Mouse (Mus musculus) kidney, embryonic 15.5 days (tissue): ENCODE measurements at regions not wholly inside any gene's neighbourhood (a gene's known extent, or its start where the extent isn't known, plus 50 kb on each side); places are given as distances from the start of the nearest gene placed in this dataset.

Source experiments
- ATAC-seq: fragments of 200-750 bp; cut with Nextera tagmentation; replicated peaks from 2 replicates; pipeline ENCODE4 v1.8.0; 2017; ENCODE audit warnings: moderate TSS enrichment; ENCODE audit not compliant: low FRiP score
- H3K27ac ChIP-seq: fragments of 300-500 bp; sonication (generic); 2 replicates; pipeline ENCODE4 v1.5.1; 2015; ENCODE audit warnings: mild to moderate bottlenecking, inconsistent platforms
- H3K27me3 ChIP-seq: fragments of 300-500 bp; sonication (generic); 2 replicates; pipeline ENCODE4 v1.6.1; 2015; ENCODE audit warnings: inconsistent platforms
- H3K36me3 ChIP-seq: fragments of 300-500 bp; sonication (generic); 2 replicates; pipeline ENCODE4 v1.6.1; 2015; ENCODE audit warnings: inconsistent platforms
- H3K4me1 ChIP-seq: fragments of 300-500 bp; sonication (generic); 2 replicates; pipeline ENCODE4 v1.6.1; 2015; ENCODE audit warnings: inconsistent platforms
- H3K4me2 ChIP-seq: fragments of 300-500 bp; sonication (generic); 2 replicates; pipeline ENCODE4 v1.6.1; 2015; ENCODE audit warnings: moderate library complexity, mild to moderate bottlenecking, inconsistent platforms
- H3K4me3 ChIP-seq: fragments of 300-500 bp; sonication (generic); replicated peaks from 2 replicates; pipeline ENCODE4 v1.5.1; 2015; ENCODE audit warnings: mild to moderate bottlenecking, inconsistent platforms
- H3K9ac ChIP-seq: fragments of 300-500 bp; sonication (generic); 2 replicates; pipeline ENCODE4 v1.6.1; 2015; ENCODE audit warnings: mild to moderate bottlenecking, inconsistent platforms
- H3K9me3 ChIP-seq: fragments of 300-500 bp; sonication (generic); replicated peaks from 2 replicates; pipeline ENCODE4 v1.6.1; 2016; ENCODE audit warnings: inconsistent platforms
- WGBS: fragments of 180-500 bp; shearing (Covaris S2); methylation state at CpG from one replicate; pipeline ENCODE4 v1.1.7; 2015; ENCODE audit warnings: mixed read lengths; 5-methylcytosine and 5-hydroxymethylcytosine counted together

DNA sequence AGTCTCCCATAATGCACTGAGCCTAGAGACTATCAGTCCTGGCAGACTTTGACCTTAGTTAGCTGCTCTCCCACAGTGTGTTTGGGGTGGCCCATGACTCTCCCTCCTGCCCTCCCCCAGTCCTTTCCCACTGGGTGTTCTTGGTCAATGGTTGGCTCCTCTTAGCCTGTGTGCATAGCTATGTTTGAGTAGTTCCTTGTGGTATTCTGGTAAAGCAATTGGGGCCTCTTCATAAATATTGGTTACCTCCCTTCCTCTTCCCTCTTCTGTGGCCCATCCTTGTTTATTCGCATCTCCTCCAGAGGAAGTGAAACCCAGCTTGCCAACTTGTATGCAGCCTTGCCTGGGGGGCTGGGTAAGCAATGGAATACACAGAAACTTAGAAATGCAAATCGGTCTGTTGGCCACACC lies 74.0 kb downstream of the Zfp706 start:
- no peak for ATAC-seq
- Histone ChIP-seq H3K36me3 (no peaks in the 10 kb centered on the region), H3K4me3 (no peak overlapping the region), H3K4me2 (no peak overlapping the region), H3K9ac (no peak overlapping the region), H3K9me3 (no peaks in the 10 kb centered on the region), H3K4me1 (peaks cover 16% of the 10 kb centered on the region), H3K27me3 (no peaks in the 10 kb centered on the region), H3K27ac (no peak overlapping the region)
- 76% methylated on average over 2 of the region's 2 CpGs for whole genome bisulfite sequencing

DNA sequence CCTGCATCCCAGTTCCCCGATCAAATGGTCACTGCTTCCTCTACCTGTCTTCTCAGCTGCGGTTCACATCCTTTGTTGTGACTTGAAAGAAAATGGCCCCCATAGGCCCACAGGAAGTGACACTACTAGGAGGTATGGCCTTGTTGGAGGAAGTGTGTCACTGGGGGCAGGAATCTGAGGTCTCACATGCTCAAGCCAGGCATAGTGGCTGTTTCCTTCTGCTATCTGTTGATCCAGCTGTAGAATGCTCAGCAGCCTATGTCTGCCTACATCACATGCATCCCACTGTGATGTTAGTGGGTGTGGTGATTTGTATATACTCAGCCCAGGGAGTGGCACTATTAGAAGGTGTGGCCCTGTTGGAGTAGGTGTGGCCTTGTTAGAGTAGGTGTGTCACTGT lies 76.1 kb downstream of the Zfp706 start:
- H3K27ac ChIP-seq: no peak overlapping the region
- no peak overlapping the region for H3K4me2 ChIP-seq
- no peaks in the 10 kb centered on the region for H3K36me3 ChIP-seq
- H3K4me1 ChIP-seq: no peaks in the 10 kb centered on the region
- no peak overlapping the region for H3K9ac ChIP-seq
- WGBS: 69% methylated on average over 2 of the region's 2 CpGs
- ATAC-seq: no peak
- H3K9me3 ChIP-seq: no peaks in the 10 kb centered on the region
- no peaks in the 10 kb centered on the region for H3K27me3 ChIP-seq
- H3K4me3 ChIP-seq: no peak overlapping the region

DNA sequence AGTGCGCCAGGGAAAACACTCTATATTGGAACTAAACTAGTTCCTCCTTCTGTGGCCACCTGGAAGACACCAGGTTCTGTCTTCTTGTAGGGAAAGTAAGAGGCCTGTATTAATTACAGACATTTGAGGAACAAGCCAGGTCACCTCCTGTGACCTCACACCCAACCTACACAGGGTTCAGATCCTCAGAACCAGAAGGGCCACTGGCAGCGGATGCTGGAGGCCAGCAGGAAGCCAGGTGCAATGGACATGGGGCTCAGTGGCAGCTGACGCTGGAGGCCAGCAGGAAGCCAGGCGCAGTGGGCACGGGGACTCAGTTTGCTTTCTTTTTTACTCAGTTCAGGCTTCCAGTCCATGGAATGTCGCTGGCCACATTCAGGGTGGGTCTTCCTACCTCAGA lies 77.1 kb downstream of the Zfp706 start:
- WGBS: 79% methylated on average over 6 of the region's 6 CpGs
- H3K36me3 ChIP-seq: no peaks in the 10 kb centered on the region
- ATAC-seq: no peak

DNA sequence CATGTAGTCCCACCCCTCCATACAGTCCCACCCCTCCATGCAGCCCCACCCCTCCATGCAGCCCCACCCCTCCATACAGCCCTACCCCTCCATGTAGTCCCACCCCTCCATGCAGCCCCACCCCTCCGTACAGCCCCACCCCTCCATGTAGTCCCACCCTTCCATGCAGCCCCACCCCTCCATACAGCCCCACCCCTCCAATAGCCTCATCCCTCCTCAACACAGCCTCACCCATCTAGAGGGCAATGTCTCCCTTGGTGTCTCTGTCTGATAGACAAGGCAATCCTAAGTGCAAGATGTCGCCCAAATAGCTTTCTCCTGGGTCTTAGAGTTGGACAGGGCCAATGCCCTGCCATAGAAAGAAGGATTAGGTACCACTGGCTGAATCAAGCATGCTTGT lies 77.8 kb downstream of the Zfp706 start:
- Histone ChIP-seq H3K36me3 (no peaks in the 10 kb centered on the region), H3K4me3 (no peak overlapping the region), H3K9ac (no peak overlapping the region), H3K4me2 (no peak overlapping the region), H3K27ac (no peak overlapping the region), H3K9me3 (no peaks in the 10 kb centered on the region), H3K4me1 (no peaks in the 10 kb centered on the region), H3K27me3 (no peaks in the 10 kb centered on the region)
- 90% methylated on average over 2 of the region's 2 CpGs for WGBS
- ATAC-seq: no peak

More for the DNA sequence above, 77.1 kb downstream of the Zfp706 start:
- H3K27me3 ChIP-seq: no peaks in the 10 kb centered on the region
- no peak overlapping the region for H3K9ac ChIP-seq
- H3K27ac ChIP-seq: no peak overlapping the region
- no peak overlapping the region for H3K4me3 ChIP-seq
- no peaks in the 10 kb centered on the region for H3K4me1 ChIP-seq
- no peaks in the 10 kb centered on the region for H3K9me3 ChIP-seq
- no peak overlapping the region for H3K4me2 ChIP-seq

DNA sequence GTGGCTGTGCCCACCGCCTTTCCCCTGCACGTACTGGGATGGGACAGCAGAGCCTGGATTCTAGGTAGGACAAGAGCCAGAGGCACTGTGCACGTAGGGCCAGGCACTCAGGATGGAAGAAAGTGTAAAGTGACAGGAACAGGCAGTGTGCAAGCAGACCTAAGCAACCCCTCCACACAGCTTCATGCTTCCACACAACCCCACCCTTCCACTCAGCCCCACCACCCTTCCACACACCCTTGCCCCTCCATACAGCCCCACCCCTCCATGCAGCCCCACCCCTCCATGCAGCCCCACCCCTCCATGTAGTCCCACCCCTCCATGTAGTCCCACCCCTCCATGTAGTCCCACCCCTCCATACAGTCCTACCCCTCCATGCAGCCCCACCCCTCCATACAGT lies 78.5 kb downstream of the Zfp706 start:
- H3K36me3 ChIP-seq: no peaks in the 10 kb centered on the region
- no peaks in the 10 kb centered on the region for H3K27me3 ChIP-seq
- no peaks in the 10 kb centered on the region for H3K9me3 ChIP-seq
- H3K4me2 ChIP-seq: no peak overlapping the region
- ATAC-seq: no peak
- no peak overlapping the region for H3K27ac ChIP-seq
- peaks cover 5% of the 10 kb centered on the region; the same call in 1 of the 2 replicates for H3K4me1 ChIP-seq
- no peak overlapping the region for H3K9ac ChIP-seq
- no peak overlapping the region for H3K4me3 ChIP-seq
- 86% methylated on average over 3 of the region's 3 CpGs for WGBS

DNA sequence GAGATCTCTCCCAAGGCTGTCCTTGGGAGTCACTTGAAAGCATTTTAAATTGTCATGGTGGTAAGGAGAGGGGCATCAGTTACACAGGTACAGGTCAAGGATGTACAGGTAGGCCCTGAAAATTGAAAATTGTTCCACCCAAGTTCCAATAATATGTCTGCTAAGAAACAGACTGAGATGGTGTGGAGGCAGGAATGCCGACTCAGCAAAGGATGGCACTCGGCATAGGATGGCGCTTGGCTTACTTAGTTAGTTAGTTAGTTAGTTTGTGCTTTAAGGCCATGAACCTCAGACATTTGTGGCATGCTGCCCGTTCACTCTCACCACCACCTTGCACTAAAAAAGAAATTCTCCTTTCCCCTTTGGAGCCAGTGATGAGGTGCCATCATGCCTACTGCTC lies 78.9 kb downstream of the Zfp706 start:
- Histone ChIP-seq H3K27ac (no peak overlapping the region), H3K4me1 (peaks cover 7% of the 10 kb centered on the region; the same call in 1 of the 2 replicates), H3K27me3 (no peaks in the 10 kb centered on the region), H3K9ac (no peak overlapping the region), H3K4me3 (no peak overlapping the region), H3K4me2 (no peak overlapping the region), H3K9me3 (no peaks in the 10 kb centered on the region), H3K36me3 (no peaks in the 10 kb centered on the region)
- 90% methylated on average over 4 of the region's 4 CpGs for WGBS
- ATAC-seq: no peak

DNA sequence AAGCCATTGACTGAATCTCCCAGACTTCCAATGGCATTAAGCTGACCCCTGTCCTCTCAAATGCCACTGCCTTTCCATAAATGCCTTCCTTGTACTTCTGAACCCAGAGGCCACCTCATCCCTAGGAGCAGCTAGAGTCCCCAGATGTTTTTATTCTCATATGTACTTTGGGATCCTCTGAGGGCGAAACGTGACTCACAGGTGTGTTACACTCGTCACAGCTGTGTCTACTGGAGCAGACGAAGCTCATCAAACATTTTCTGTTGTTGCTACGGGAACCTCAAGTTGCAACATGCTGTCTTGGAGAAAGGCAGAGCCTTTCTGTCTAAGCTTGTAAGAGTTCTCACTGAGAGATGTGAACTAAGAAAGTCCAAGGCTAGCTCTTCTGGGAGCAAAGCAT lies 80.1 kb downstream of the Zfp706 start:
- ATAC-seq: no peak
- H3K27ac ChIP-seq: no peak overlapping the region
- H3K4me1 ChIP-seq: peaks cover 7% of the 10 kb centered on the region; the same call in 1 of the 2 replicates
- H3K4me2 ChIP-seq: no peak overlapping the region
- no peaks in the 10 kb centered on the region for H3K27me3 ChIP-seq
- no peaks in the 10 kb centered on the region for H3K36me3 ChIP-seq
- WGBS: 68% methylated on average over 5 of the region's 5 CpGs
- no peak overlapping the region for H3K9ac ChIP-seq
- H3K4me3 ChIP-seq: no peak overlapping the region
- H3K9me3 ChIP-seq: no peaks in the 10 kb centered on the region

DNA sequence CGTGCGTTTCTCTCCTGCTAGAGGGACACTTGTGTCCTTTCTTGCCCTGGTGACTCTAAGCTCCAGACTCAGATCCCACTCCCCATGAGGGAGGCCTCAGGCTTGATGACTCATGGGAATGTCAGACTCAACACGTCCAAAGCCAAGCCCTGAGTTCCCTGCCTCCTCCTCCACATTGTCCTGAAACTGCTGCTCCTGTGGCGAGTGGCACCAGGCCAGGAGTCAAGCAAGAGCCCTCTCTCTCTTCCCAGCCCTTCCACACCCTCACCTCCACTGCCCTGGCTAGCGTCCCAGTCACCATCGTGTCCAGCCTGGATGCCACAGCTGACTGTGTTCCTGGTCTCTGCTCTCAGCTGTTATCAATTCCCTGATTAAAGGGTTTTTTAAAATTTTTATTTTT lies 83.4 kb downstream of the Zfp706 start:
- Histone ChIP-seq H3K36me3 (no peaks in the 10 kb centered on the region), H3K9ac (no peak overlapping the region), H3K27me3 (no peaks in the 10 kb centered on the region), H3K4me1 (peaks cover 7% of the 10 kb centered on the region; the same call in 1 of the 2 replicates), H3K4me3 (no peak overlapping the region), H3K27ac (no peak overlapping the region), H3K4me2 (no peak overlapping the region), H3K9me3 (no peaks in the 10 kb centered on the region)
- WGBS: 64% methylated on average over 6 of the region's 6 CpGs
- ATAC-seq: no peak

DNA sequence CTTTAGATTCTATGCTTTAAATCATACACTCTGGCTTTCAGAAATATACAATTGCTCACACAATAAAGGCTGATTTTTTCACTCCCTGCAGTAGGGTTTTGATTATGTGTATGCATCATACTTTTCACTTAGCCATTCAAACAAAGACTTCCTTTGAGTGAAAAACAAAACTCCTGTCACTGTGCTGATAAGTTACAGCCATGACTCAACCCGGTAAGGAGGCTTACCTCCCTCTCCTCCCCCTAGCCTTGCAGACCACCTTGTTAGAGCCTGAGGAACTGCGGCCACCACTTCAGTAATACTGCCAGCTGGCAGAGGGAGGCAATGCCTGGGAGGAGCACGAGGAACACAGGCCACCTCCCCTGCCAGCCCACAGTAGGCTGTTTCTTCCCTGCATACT lies 86.2 kb downstream of the Zfp706 start:
- no peaks in the 10 kb centered on the region for H3K9me3 ChIP-seq
- no peaks in the 10 kb centered on the region for H3K36me3 ChIP-seq
- H3K4me2 ChIP-seq: no peak overlapping the region
- H3K27me3 ChIP-seq: no peaks in the 10 kb centered on the region
- no peak for ATAC-seq
- no peak overlapping the region for H3K27ac ChIP-seq
- WGBS: 34% methylated on average over 3 of the region's 3 CpGs
- H3K9ac ChIP-seq: no peak overlapping the region
- H3K4me1 ChIP-seq: peaks cover 7% of the 10 kb centered on the region; the same call in 1 of the 2 replicates
- H3K4me3 ChIP-seq: no peak overlapping the region

DNA sequence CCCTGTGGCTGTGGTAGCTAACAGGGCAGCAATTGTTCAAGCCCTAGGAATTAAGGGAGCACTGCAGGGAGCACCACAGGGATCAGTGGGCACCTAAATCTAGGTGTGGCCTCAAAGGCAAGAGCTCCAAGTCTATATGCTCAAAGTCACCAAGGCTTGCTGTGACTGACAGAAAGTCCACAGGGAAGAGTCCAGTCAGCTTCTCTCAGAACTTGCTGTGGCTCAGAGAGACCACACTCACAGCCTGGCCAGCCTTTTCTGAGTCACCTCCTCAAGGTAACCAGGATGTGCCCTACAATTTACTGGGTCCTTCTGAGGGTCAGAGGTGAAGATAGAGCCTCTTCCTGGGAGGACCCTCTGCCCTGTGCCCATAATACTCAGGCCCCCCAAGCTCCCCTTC lies 86.7 kb downstream of the Zfp706 start:
- Histone ChIP-seq H3K9ac (no peak overlapping the region), H3K4me1 (peaks cover 7% of the 10 kb centered on the region; the same call in 1 of the 2 replicates)
- ATAC-seq: no peak

DNA sequence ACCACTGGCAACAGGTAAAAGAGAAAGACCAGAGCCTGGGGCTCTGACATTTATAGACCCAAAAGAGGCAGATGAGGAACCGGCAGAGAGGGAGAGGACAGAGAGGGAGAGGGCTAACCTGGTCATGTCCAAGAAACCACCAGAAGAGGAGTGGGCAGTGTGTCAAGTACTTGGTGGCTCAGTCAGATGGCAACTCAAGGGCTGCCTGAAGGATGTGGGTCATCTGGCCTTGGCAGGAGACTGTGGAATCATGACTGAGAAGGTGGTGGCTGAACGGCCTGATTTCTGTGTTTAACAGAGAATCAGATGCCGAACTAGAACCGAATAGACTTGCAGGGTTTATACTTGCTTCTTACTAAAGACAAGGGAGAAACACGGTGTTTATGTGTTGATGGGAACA lies 87.9 kb downstream of the Zfp706 start:
- no peak for ATAC-seq
- no peaks in the 10 kb centered on the region for H3K9me3 ChIP-seq
- H3K9ac ChIP-seq: no peak overlapping the region
- H3K36me3 ChIP-seq: no peaks in the 10 kb centered on the region
- no peak overlapping the region for H3K27ac ChIP-seq
- H3K27me3 ChIP-seq: no peaks in the 10 kb centered on the region
- H3K4me2 ChIP-seq: no peak overlapping the region
- H3K4me1 ChIP-seq: peaks cover 7% of the 10 kb centered on the region; the same call in 1 of the 2 replicates
- H3K4me3 ChIP-seq: no peak overlapping the region
- WGBS: 91% methylated on average over 5 of the region's 5 CpGs

More for the DNA sequence above, 86.7 kb downstream of the Zfp706 start:
- Histone ChIP-seq H3K4me3 (no peak overlapping the region), H3K27ac (no peak overlapping the region), H3K36me3 (no peaks in the 10 kb centered on the region), H3K4me2 (no peak overlapping the region), H3K27me3 (no peaks in the 10 kb centered on the region), H3K9me3 (no peaks in the 10 kb centered on the region)

DNA sequence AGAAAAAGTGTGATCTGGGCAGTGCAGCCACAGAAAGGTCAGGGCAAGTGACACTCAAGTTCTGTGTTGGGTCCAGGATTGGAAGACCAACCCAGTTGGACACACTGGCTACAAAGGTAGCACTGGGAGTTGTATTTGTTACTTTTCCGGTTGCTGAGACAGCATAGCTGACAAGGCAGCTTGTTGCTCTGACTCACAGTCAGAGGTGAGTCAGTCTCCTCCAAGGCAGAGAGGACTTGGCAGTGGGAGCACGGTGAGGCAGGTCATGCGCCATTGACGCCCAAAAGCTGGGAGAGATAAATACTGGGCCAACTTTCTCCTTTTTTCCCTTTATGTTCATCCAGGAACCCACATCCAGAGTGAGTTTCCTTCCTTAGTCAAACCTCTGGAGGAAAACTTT lies 88.4 kb downstream of the Zfp706 start:
- H3K27me3 ChIP-seq: no peaks in the 10 kb centered on the region
- no peak overlapping the region for H3K9ac ChIP-seq
- 82% methylated on average over 4 of the region's 4 CpGs for WGBS

DNA sequence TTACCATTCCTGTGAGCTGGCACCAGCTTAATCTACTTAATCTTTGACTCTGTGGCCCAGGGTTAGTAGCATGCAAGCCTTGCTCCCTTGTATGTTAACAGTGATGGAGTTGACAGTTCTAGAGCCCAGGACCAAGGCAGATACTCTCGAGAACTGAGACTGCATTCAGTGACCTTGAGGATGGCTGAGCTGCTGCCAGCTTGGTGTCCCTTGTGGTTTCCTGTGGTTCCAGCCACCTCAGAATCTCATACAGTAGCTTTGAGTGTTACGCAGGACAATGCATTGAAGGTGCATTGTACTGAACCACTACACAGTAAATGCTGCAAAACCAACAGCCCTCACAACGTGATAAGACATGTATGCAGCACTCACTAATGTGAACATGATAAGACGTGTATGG lies 90.6 kb downstream of the Zfp706 start:
- 84% methylated on average over 4 of the region's 4 CpGs for whole genome bisulfite sequencing
- H3K4me3 ChIP-seq: no peak overlapping the region
- no peak for ATAC-seq

More for the DNA sequence above, 88.4 kb downstream of the Zfp706 start:
- no peak for ATAC-seq
- no peak overlapping the region for H3K4me2 ChIP-seq
- peaks cover 3% of the 10 kb centered on the region; the same call in 1 of the 2 replicates for H3K4me1 ChIP-seq
- H3K9me3 ChIP-seq: no peaks in the 10 kb centered on the region
- no peak overlapping the region for H3K27ac ChIP-seq
- no peaks in the 10 kb centered on the region for H3K36me3 ChIP-seq
- no peak overlapping the region for H3K4me3 ChIP-seq

More for the DNA sequence above, 90.6 kb downstream of the Zfp706 start:
- Histone ChIP-seq H3K4me2 (no peak overlapping the region), H3K9ac (no peak overlapping the region), H3K36me3 (no peaks in the 10 kb centered on the region), H3K9me3 (no peaks in the 10 kb centered on the region), H3K27ac (no peak overlapping the region), H3K27me3 (no peaks in the 10 kb centered on the region), H3K4me1 (peaks cover 12% of the 10 kb centered on the region)
